Mouse (Mus musculus): ENCODE data around the gene BC024978. TPM values are rescaled to one million over a fixed set of nuclear protein-coding genes. Genes with fewer than 3 reads are reported as not detected.

BC024978 gene
- 1.0 and 2.3 TPM in 2 replicates for polyA plus RNA-seq (2012; ENCODE audit: insufficient read depth, low replicate concordance)

DNA sequence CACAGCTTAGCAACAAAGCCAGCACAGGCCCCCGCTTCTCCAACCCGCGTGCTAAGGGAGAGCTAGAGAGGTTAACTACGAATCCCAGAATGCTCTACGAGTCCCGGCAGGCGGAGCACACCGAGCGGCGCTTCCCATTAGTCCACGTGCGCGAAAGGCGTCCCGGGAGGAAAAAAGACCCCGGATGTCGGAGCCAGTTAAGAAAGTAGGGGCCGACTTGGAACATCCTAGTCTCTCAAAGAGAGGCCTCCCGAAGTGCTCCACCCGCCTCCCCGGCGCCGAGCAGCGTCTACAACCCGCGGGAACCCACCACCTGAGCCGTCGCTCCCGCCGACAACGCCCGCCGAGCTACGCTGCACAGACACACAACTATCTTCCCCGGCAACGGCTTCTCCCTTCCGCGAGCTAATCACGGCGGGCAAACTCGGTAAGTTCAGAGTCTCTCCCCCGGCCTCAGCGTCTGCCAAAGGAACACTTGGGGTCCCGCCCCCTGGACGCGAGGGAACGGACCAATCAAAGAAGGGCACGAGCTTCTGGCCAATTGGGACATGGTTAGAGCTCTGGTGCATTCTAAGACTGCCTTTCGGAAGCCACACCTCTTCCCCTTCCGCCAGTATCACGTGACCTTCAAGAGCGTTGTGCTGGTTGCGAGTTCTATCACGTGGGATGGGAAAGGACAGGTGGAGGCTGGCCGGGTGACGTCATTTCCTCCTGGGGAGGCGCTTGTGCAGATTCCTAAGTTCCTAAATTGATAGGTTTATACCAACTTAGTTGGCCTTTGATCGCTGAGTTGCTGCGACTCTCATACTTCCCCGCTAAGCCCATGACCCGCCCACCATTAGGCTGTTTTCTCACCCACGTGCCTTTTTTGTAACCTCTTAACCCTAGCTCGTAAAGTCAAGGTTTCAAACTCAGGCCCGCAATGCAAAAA lies at the start of gene BC024978, which contains the start of gene Snrpa:
Gene BC024978, plus strand, starts transcription at position 101 of the 931 bp plus-strand sequence.
Gene Snrpa, minus strand, starts transcription at position 591 of the 931 bp plus-strand sequence.
- H3K9me3 ChIP-seq: no peaks in the 10 kb centered on the region
- TF ChIP-seq FLI1 (IDR thresholded peaks at IDR 0.05; ENCODE audit: low read length) (peak; percentile 69; the same call in 1 of the 2 replicates), GATA1 (IDR thresholded peaks at IDR 0.05; ENCODE audit: borderline replicate concordance, low read length) (no peak)
- H3K4me3 ChIP-seq (replicated peaks): peak within 1 kb of the TSS; percentile 95
- H3K27me3 ChIP-seq (replicated peaks): no peaks in the 10 kb centered on the region
- peaks cover 63% of the 10 kb centered on the region for H3K4me1 ChIP-seq
- H3K36me3 ChIP-seq (replicated peaks; ENCODE audit: low read length): peaks cover 47% of the 10 kb centered on the region

GRCm38 (mm10) chr7:27153205-27153764 lies 42.3 kb upstream of the BC024978 start, which contains the start of gene Cyp2t4:
Cyp2t4 (plus strand) TSS chr7:27153714.
- no peak within 1 kb of the TSS for H3K4me3 ChIP-seq (replicated peaks)
- H3K4me1 ChIP-seq: peaks cover 10% of the 10 kb centered on the region
- H3K27me3 ChIP-seq (replicated peaks): peaks cover 3% of the 10 kb centered on the region
- TF ChIP-seq FLI1 (IDR thresholded peaks at IDR 0.05; ENCODE audit: low read length) (no peak), GATA1 (IDR thresholded peaks at IDR 0.05; ENCODE audit: borderline replicate concordance, low read length) (no peak)
- no peaks in the 10 kb centered on the region for H3K9me3 ChIP-seq
- peaks cover 31% of the 10 kb centered on the region for H3K36me3 ChIP-seq (replicated peaks; ENCODE audit: low read length)

- H3K27me3 ChIP-seq (replicated peaks): peaks cover 3% of the 10 kb centered on the region
- TF ChIP-seq GATA1 (IDR thresholded peaks at IDR 0.05; ENCODE audit: borderline replicate concordance, low read length) (no peak), FLI1 (IDR thresholded peaks at IDR 0.05; ENCODE audit: low read length) (no peak)
- peaks cover 35% of the 10 kb centered on the region for H3K4me1 ChIP-seq
- H3K9me3 ChIP-seq: no peaks in the 10 kb centered on the region
- H3K4me3 ChIP-seq (replicated peaks): no peak overlapping the region
- H3K36me3 ChIP-seq (replicated peaks; ENCODE audit: low read length): peaks cover 58% of the 10 kb centered on the region
Measured at GRCm38 (mm10) chr7:27156005-27156404, 39.6 kb upstream of the BC024978 start.

DNA sequence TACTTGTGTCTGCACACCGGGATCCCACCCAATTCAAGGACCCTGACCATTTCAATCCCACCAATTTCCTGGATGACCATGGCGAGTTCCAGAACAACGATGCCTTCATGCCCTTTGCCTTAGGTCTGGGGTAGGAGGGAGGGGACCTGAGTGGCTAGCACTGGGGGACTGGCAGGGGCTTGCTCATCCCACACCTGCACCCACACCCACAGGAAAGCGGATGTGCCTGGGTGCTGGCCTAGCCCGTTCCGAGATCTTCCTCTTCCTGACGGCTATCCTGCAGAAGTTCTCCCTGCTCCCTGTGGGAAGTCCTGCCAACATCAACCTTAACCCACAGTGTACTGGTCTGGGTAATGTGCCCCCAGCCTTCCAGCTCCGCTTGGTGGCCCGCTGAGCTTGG lies 37.4 kb upstream of the BC024978 start:
- TF ChIP-seq FLI1 (IDR thresholded peaks at IDR 0.05; ENCODE audit: low read length) (no peak), GATA1 (IDR thresholded peaks at IDR 0.05; ENCODE audit: borderline replicate concordance, low read length) (no peak)
- Histone ChIP-seq H3K36me3 (replicated peaks; ENCODE audit: low read length) (peaks cover 79% of the 10 kb centered on the region), H3K9me3 (no peaks in the 10 kb centered on the region), H3K4me3 (replicated peaks) (no peak overlapping the region), H3K4me1 (peaks cover 57% of the 10 kb centered on the region), H3K27me3 (replicated peaks) (peaks cover 3% of the 10 kb centered on the region)

DNA sequence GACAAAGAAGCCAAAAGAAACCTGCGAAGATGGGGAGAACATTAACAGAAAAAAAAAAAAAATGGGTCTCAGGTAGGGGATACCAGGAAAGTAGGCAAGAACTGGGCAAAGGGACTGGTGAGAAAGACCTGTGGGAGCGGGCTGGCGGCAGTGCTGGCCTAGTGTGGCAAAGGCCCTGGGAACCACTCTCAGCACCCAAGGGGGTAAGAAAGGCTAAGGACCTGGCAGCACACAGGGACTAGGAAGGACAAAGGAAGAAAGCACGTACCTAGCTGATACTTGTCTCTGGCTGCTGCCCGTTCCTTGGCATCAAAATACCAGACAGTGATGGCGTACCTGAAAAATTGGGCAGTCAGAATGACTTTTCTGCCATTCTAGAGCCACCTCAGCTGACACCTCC lies 36.3 kb upstream of the BC024978 start:
- H3K36me3 ChIP-seq (replicated peaks; ENCODE audit: low read length): peaks cover 90% of the 10 kb centered on the region
- no peaks in the 10 kb centered on the region for H3K9me3 ChIP-seq
- H3K4me1 ChIP-seq: peaks cover 68% of the 10 kb centered on the region
- no peak overlapping the region for H3K4me3 ChIP-seq (replicated peaks)
- no peaks in the 10 kb centered on the region for H3K27me3 ChIP-seq (replicated peaks)
- TF ChIP-seq GATA1 (IDR thresholded peaks at IDR 0.05; ENCODE audit: borderline replicate concordance, low read length): no peak
- no peak for TF ChIP-seq FLI1 (IDR thresholded peaks at IDR 0.05; ENCODE audit: low read length)

GRCm38 (mm10) chr7:27159882-27160281 lies 35.7 kb upstream of the BC024978 start:
- TF ChIP-seq GATA1 (IDR thresholded peaks at IDR 0.05; ENCODE audit: borderline replicate concordance, low read length) (no peak), FLI1 (IDR thresholded peaks at IDR 0.05; ENCODE audit: low read length) (peak; percentile 26; the same call in 1 of the 2 replicates)
- peaks cover 96% of the 10 kb centered on the region for H3K36me3 ChIP-seq (replicated peaks; ENCODE audit: low read length)
- no peaks in the 10 kb centered on the region for H3K27me3 ChIP-seq (replicated peaks)
- peaks cover 74% of the 10 kb centered on the region for H3K4me1 ChIP-seq
- no peaks in the 10 kb centered on the region for H3K9me3 ChIP-seq
- H3K4me3 ChIP-seq (replicated peaks): peak overlapping the region; percentile 76

GRCm38 (mm10) chr7:27160921-27161320 lies 34.7 kb upstream of the BC024978 start:
- Histone ChIP-seq H3K9me3 (no peaks in the 10 kb centered on the region), H3K4me1 (peaks cover 84% of the 10 kb centered on the region), H3K4me3 (replicated peaks) (peak overlapping the region; percentile 1), H3K27me3 (replicated peaks) (no peaks in the 10 kb centered on the region), H3K36me3 (replicated peaks; ENCODE audit: low read length) (peaks cover 92% of the 10 kb centered on the region)
- no peak for TF ChIP-seq FLI1 (IDR thresholded peaks at IDR 0.05; ENCODE audit: low read length)
- TF ChIP-seq GATA1 (IDR thresholded peaks at IDR 0.05; ENCODE audit: borderline replicate concordance, low read length): no peak

DNA sequence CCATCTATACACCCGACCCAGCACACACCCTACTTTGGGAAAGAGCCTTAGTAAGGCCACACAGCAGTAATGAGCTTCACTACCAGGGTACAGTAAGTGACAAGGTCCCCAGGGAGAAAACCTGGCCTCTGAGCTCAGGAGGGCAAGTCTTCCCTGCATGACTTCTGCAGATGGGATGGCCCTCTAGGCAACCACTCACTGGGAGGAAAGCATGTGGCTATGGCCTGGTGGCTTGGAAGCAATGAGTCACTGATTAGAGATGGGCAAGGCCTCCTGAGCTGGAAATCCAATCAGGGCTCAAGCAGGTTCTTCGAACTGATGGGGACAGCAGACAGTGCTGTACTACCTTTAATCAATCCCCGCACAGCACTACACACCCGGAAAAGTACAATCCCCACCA lies 33.8 kb upstream of the BC024978 start:
- Histone ChIP-seq H3K27me3 (replicated peaks) (no peaks in the 10 kb centered on the region), H3K4me3 (replicated peaks) (no peak overlapping the region), H3K36me3 (replicated peaks; ENCODE audit: low read length) (peaks cover 85% of the 10 kb centered on the region), H3K4me1 (peaks cover 84% of the 10 kb centered on the region), H3K9me3 (no peaks in the 10 kb centered on the region)
- no peak for TF ChIP-seq GATA1 (IDR thresholded peaks at IDR 0.05; ENCODE audit: borderline replicate concordance, low read length)
- no peak for TF ChIP-seq FLI1 (IDR thresholded peaks at IDR 0.05; ENCODE audit: low read length)

- no peaks in the 10 kb centered on the region for H3K27me3 ChIP-seq (replicated peaks)
- H3K36me3 ChIP-seq (replicated peaks; ENCODE audit: low read length): peaks cover 76% of the 10 kb centered on the region
- H3K4me1 ChIP-seq: peaks cover 84% of the 10 kb centered on the region
- peak overlapping the region; percentile 71 for H3K4me3 ChIP-seq (replicated peaks)
- no peak for TF ChIP-seq GATA1 (IDR thresholded peaks at IDR 0.05; ENCODE audit: borderline replicate concordance, low read length)
- TF ChIP-seq FLI1 (IDR thresholded peaks at IDR 0.05; ENCODE audit: low read length): no peak
- no peaks in the 10 kb centered on the region for H3K9me3 ChIP-seq
Measured at GRCm38 (mm10) chr7:27162780-27163449, 32.7 kb upstream of the BC024978 start.
